Mouse (Mus musculus): ENCODE measurements around the gene Sertad4.

Gene Sertad4

DNA sequence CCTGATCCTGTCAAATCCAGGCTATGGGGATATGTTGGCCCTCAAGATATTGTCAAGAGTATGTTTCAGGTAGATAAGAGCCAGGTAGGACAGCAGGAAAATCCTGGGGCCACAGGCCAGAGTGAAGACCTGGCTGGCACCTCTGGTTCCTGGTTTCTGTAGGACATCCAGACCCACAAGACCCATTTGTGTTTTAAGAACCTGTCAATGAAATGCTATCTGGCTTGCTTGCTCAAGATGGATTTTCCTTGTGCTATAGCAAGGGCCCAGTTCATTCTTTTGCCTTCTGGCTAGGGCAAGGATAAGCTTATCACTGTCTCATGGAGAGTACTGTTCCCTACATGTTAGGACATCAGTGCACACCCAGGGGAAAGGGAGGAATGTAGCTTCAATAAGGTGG is 3.5 kb downstream of the Sertad4 start:
- DNase-seq (ENCODE audit: extremely low spot score), result no peak

DNA sequence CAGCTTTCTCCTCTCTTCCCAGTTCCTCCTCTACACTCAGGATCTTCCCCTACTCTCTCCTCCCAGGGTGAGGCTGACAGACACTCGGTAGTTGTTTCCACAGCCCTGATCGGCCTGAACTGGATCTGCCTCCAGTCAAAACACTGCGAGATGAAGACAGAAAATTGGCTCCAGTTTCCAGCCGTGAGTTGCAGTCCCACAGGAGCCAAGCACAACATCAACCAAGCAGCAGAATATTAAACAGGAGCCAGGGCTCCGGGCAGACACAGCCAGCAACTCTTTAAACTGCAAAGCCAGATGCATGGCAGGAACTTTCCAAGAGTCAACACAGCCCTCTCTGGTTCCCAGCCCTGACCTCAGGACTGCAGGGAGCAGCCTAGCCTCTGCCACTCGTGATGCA is 3.9 kb downstream of the Sertad4 start:
- DNase-seq (ENCODE audit: extremely low spot score), result no peak

DNA sequence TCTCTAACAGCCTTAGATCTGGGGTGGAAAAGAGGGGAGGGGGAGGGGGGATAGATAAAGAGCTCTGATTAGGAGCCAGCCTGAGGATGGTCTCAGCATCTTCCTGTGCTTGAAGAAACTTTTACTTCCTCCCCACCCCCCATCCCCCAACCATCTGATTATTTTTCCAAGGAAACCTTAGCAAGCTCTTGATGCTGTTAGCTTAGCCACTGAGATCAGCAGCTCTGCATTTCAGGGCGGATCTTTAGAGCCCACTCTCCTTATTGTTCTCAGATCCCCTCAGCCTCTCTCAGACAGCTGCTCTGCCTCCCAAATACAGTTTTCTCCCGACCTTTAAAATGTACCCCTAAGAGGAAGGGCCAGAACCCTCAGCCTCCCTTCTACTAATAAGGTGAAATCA is 4.4 kb downstream of the Sertad4 start:
- no peak for DNase-seq (ENCODE audit: extremely low spot score)

DNA sequence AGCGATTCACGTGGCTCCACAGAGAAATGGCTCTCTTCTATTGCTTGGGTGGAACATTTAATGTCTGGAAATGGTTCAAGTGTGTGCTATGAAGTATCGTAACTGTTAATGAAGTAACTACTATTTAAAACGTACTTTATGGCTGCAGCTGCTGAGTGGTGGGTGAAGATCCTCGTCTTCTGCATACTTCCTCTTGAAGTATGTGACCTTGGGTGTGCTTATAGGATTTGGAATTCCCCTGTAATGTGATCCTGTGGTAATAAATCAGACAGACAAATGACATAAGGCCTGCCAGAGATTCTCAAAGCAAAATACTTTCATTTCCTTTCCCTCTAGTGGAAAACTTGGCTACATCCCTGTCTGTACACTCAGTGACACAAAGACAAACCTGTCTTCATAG is 5.9 kb downstream of the Sertad4 start:
- DNase-seq (ENCODE audit: extremely low spot score), result no peak

DNA sequence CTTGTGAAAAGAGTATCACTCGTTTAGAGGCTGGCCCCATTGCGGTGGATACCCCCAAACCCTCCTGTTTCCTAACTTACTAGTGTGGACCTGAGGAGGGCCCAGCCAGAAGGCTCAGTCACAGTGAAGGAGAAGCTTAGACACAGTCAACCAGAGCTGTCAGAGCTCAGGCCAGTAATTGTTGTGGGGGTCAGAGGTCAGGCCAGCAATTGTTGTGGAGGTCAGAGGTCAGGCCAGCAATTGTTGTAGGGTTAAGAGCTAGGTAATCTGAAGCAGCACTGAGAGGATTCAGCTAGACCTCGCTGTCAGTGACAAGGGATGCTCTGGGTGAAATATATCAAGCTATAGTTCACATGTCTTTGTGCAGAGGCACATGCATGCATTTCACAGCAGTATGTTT is 8.3 kb downstream of the Sertad4 start:
- peak; percentile 89 for DNase-seq (ENCODE audit: extremely low spot score)

DNA sequence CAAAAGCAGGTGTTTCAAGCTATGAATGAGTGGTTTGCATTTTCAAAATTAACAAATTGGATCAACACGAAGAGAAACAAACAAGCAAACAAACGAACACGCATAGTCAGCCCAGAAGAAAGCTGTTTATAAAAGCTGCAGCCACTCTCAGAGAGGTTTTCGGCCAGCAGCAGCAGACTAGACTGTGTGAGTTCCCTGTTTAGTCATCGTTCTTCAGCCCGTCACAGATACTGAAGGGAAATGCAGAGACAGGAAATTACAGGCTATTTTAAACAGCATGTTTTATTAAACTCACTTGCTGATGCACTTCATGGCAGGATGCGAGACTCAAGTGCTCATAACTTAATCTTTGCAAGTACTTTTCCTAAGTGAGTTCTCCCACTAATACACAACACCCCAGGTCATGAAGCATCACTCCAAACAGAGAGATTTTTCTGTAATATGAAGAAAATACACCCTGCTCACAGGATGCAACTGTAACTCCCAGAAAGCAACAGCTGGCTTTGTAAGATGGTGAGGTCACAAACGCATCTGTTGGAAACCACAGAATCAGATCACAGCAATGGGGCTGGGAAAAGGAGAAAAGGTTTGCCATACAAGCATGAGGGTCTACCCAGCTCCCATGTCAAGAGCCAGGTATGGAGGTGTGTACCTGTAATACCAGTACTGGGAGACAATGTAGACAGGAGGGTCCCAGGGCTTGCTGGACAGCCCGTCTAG is 14.3 kb downstream of the Sertad4 start:
- DNase-seq (ENCODE audit: extremely low spot score), result no peak

DNA sequence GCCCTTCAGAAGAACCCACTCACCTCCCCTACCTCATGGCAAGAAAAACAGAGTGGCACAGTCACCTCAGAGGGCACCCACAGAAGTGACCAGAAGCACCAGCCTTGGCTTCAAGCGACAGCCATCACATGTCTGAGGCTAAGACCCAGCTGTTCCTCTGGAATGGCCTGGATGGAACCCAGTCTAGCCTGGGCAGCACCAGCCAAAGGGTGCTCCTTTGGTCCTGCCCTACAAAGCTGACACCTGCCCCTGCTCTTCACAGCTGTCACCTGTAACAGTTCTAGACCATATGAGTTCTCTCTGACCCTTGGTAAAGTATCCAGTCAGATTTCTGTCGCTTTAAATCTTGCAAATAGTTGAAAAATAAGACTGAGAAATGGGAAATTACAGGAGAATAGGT is 14.9 kb downstream of the Sertad4 start:
- no peak for DNase-seq (ENCODE audit: extremely low spot score)

DNA sequence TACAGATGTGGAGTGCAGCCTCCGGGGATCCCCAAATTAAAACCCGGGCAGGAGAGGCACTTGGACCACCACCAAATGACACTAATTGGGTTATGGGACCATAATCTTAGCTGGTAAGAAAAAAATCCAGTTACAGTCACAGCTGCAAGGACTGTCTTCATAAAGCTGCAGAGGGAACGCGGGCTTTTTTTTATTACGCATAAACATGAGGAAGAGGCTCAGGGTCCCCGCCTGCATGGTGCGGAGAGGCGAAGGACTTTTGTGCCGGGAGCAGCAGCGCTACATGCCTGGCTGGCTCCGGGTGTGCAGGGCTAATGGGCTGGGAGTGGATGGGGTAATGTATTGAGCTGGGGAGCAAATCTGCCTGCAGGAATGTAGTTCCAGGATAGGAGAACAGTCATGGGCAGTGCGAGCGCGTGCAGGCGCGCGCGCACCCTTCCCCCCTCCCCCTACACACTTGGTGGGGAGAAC is 20.3 kb downstream of the Sertad4 start:
- peak; percentile 68 for DNase-seq (ENCODE audit: extremely low spot score)

DNA sequence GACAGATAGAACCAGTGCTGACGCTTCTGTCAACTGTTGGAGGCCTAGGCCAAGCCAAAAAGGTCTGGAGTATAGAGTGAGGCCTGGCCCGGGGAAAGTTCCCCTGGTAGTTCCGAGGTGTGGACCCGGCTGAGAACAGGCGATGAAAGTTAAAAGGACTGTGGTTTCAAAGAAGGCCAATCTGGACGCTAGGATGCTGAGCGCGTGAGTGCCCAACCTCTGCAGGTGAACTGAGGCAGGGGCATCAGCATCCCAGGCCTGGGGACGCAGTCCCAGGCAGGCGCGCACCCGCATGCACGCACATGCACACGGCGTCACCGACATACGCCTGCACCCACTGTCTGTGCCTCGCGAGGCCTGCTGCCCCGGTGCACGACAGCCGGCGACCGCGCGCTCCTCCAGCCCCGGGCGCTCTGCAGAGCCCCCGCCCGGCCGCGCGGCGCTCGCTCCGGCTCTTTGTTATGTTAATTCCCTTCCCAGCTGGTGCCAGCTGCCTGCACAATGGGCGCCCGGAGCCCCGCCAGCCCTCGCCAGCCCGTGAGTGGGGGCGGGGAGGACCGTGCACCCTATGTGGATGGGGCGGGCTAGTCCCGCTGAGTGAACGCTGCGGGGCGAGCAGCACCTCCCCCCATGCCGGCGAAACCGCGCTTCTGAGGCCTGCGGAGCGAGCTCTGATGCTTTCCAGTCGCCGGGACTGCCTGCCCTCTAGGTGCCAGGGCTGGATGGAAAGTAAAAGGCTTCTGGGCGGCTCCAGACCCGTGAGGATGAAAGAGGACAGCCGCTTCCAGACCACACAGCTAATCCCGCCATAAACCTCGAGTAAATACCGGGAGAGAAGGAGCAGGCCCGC is 21.0 kb downstream of the Sertad4 start:
- peak; percentile 82 for DNase-seq (ENCODE audit: extremely low spot score)

DNA sequence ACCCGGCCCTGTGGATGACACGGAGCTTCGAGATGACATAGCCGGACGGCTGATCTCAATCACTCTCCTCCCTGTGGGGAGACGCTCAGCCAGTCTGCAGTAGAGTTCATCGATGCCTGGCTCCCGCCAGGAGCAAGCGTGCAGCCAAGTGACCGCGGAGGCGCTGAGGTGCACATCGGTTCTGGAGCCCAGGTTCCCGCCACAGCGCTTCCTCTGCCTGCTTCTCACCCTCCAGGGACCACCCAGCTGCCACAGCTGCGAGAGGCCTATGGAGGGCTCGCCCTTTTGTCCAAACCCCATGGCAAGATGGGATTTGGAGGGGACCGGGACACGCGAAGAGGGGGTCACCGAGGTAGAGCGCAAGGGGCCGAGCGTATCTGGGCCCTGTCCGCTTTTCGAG is 22.0 kb downstream of the Sertad4 start:
- peak; percentile 50 for DNase-seq (ENCODE audit: extremely low spot score)

DNA sequence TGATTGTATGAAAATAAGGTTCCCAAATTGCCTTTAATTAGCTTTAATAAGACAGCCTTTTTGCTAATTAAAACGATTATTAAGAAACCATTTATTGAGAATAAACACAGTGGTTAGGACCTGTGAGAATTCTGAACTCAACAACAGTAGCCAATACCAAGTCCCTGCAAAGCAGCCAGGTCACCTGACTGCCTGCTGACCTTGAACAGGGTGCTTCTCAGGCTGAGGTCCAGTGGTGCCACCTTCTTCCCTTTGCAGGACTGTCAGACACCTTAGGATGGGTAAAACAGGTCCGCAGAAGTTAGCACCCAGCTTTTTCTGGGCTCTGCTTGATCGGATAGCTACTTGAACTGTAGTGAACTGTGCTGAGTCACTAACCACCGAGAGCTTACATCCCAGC is 22.5 kb downstream of the Sertad4 start:
- DNase-seq (ENCODE audit: extremely low spot score), result no peak

DNA sequence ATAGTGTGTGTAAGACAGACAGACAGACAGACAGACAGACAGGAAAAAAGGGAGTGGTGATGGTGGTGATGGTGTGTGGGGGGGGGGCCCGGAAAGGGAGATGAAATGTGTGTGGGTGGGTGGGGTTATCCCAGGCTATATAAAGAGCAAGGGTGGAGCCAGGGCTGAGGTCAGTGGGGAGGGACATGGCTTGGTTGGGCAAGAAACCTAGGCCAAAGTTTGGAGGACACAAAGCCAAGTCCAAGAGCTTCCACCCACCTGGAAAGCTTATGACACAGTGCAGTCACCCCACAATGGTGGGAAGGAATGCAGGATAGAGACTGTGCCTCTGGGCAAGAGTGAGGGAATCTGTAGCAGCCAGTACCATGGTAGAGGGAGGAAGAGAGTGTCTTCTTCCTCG is 23.2 kb downstream of the Sertad4 start:
- DNase-seq (ENCODE audit: extremely low spot score), result no peak

DNA sequence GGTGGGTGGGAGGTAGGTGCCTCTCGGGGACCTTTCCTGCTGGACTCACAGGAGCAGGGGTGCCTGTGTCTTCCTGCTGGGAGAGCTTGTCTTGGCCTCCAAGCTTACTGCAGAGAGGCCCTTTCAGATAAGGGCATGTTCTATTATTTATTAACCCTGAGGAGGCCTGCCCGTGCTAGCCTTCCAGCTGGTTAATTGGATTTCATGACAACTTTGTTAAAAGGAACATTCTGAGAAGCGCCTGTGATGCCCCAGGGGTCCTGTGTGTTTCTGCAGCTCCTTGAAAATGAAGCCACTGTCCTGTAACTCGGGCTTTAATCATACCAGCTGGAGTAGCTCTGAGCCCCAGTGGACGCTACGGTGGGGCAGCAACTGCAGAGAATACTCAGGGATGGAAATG is 25.1 kb downstream of the Sertad4 start:
- no peak for DNase-seq (ENCODE audit: extremely low spot score)

DNA sequence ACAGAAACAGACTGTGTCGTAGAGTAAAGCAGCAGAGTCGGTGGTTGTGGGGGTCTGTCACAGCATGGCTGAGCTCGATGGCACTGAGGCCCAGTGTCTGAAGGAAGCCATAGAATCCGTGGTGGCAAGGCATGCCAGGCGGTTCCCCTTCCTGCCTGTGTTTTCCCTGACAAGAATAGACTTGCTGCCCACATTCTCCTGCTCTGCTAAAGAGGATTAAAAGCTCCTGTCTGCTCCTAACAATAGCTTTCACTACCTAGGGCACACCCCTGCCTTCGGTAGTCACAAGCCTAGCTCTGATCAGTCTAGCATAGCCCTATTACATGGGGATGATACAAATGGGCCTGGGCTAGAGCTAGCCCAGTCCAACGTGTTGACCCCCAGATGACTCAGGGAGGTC is 26.6 kb downstream of the Sertad4 start:
- no peak for DNase-seq (ENCODE audit: extremely low spot score)

DNA sequence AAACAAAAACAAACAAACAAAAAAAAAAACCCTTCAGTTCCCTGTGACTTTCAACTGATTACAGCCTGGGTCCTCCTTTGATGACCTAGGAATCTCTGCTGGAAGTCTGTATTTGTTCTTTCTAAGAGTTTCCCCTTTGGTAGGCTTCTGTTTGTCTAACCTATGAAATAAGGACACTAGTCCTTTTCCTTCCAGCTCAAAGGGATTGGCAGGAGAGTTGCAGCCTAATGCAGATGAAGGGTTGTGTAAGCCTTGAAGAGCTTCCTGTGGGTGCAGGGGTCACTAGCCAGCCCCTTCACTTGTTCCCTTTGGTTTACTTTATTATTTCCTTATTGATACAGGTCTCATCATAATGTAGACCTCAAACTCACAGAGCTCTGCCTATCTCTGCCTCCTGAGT is 27.6 kb downstream of the Sertad4 start:
- no peak for DNase-seq (ENCODE audit: extremely low spot score)

DNA sequence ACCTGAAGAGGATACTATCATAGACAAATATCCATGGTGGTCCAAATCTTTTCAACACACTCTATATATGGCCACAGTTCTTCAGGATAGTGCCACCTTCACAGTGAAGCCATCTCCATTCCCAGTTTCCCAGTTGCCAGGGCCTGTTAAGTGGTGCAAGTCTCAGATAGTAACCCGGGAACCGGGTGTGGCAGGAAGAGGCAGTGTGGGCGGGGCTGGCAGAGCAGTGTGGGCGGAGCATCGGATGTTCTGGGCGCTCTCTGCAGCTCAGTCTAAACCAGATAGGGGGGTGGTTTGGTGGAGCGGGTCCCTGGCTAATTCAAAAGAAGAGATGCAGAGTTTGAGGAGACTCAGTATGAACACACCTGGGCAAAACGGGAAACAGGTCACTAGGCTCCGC is 29.8 kb downstream of the Sertad4 start:
- no peak for DNase-seq (ENCODE audit: extremely low spot score)

DNA sequence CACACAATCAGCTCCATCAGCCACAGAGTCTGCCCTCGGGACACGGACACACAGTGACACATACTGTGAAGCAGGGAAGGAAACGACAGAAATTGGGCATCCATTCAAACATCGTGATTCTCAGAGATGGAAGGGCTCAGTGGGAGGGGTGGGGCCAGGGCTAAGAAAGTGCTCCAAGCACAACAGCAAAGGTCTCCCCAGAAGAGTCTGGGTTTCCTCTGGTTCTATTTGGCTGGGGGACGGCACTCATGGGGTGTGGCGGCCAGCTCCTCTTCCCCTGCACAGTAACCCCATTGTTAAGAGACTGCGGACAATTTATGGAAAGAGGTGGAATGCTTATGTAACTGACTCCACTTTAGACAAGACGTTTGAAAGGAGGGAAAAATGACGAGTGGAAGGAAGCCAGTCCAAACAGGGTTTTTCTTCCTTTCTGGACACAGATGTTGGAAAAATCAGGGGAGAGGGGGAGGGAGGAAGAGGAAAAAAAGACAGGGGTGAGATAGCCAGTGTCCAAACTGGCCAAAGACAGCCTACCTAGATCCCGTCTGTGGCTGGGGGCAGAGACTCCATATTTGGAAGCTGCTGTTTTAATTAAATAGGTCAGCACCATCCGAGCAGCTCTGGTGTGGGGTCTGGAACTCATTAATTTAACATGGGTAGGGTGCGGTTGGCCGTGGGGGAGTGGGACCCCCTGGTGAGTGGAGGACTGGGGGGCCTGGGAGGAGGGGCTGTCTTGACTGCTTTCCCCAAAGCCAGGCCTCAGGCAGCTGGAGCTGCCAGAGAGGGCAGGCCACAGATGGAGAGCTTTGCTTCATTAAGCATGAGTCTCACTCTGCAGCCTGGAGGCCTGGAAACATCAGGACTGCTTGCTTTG is 32.7 kb downstream of the Sertad4 start:
- DNase-seq (ENCODE audit: extremely low spot score), result peak; percentile 47

DNA sequence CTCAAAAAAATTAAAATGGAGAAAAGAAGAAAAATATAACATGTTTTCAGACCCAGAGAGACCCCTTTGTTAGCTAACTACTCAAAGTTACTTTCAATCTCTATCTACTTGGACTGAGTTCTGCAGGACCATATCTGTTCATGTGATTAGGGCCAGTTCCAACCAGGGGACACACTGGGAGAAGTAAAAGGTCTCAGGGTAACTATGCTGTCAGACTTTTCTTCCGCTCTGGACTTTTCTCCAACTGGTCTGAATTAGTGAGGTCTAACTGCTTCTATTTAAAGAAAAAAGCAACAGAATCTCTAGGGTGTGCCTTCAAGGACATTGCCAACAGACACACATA is 33.3 kb downstream of the Sertad4 start:
- DNase-seq (ENCODE audit: extremely low spot score), result no peak

DNA sequence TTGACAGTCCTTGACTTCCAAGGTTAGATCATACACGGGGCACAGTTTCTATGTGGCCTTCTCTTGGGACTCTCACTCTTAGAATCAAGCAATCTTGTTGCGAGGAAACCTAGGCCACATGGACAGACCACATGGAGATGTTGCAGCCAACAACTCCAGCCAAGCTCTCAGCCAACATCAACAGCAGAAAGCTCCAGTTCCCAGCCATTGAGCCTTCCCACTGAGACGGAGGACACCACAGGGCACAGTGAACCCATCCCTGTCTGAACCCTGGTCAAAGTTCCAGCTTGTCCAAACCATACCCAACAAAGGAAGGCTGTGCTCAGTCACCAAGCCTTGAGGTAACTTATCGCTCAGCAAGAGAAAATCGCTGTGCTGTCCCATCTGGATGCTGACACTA is 37.2 kb downstream of the Sertad4 start:
- no peak for DNase-seq (ENCODE audit: extremely low spot score)

DNA sequence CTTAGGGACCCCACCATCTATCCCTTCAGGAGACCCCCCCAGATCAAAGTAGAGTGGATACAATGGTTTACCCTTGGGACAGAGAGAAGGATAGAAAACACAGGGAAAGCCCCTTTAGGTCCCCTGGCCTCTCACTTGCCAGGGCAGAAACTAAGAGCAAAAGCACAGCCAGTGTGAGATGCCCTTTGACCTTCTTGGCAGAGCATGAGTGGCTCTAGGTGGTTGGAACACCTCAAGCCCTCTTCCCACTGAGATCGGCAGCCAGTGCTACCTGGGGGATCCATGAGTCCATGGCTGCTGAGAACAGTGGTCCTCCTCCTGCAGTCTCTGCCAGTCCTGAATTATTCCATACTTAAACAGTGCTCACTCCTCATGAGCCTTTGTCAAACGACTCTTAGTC is 39.8 kb downstream of the Sertad4 start:
- no peak for DNase-seq (ENCODE audit: extremely low spot score)

DNA sequence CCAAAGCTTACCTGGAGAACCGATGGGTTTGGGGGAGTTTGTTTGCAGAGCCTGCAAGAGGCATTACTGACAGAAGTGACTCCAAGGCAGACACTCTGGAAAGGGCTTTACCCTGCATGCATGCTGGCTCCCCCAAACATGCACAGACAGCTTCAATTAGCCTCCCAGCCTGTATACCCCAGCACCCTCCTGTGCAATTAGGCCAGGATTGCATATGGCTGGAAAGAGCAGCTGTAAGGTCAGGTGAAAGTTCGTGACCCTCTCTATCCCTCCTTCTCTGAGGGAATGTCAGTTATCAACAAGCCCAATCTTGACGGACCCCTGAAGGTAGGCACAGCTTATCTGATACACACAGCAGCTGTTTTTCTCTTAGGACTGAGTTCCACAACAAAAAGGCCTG is 40.9 kb downstream of the Sertad4 start:
- DNase-seq (ENCODE audit: extremely low spot score), result peak; percentile 63

DNA sequence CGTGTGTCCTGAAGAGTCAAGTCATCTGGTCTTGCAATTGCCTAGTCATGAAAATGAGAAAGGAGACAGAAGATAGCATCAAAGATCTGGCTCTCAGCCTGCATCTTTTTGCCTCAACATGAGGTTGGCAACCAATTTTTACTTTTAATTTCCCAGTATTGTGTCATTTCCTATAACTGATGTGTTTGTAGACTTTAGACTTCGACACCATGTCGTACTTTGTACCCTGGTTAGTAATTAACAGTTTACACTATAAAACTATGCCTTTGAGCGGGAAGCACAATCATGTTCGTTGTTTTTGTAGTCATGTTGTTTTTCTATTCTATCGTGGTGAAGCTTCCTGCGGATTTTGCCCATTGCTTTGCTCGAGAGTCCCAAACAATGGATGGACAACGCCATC is 42.8 kb downstream of the Sertad4 start:
- no peak for DNase-seq (ENCODE audit: extremely low spot score)

Data from embryo, embryonic 9.5 days (tissue).